Mouse (Mus musculus) liver, adult 2 months (tissue): ENCODE measurements around the gene Phxr2.

Source experiments
- CTCF ChIP-seq: fragments of 200-500 bp; IDR thresholded peaks from 2 replicates; pipeline ENCODE4 v1.5.1; 2011; ENCODE audit warnings: low read depth, low read length, control low read depth
- POLR2A ChIP-seq: fragments of 200-500 bp; IDR thresholded peaks from 2 replicates; pipeline ENCODE4 v1.6.1; 2011; ENCODE audit warnings: low read length, control low read depth; ENCODE audit not compliant: insufficient read depth; ENCODE audit errors: extremely low read depth

GRCm38 (mm10) chr10:99131298-99131697 is 5.2 kb upstream of the Phxr2 start:
- TF ChIP-seq POLR2A (no peak), CTCF (no peak)
